16 mouse cellular contexts compared by ENCODE assay signal in the genomic region with DNA sequence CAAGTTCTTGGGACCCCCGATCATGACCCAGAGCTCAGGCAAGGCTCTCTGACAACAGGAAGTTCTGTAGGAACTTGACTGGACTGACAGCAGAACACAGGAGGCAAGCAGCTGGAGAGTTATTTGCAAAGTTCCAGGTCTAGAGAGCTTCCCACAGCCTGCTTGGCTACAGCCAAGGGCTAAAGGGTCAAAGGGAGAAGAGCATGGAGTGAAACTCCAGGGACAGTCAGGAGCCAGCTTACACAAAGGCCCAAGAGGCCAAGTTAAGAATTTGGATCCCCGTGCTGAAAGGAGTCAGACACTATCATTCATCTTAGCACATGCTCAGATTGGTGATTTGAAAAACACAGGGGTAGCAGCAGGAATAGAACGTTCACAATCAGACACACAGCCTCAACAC. TPM values are rescaled to one million over a fixed set of nuclear protein-coding genes. Genes with fewer than 3 reads are reported as not detected.
"Had no signal": no experiment of that assay in that cellular context is flagged by ENCODE, and none has a peak within 500 bp of the region (broad histone marks: within the 10 kb centered on the region; RNA-seq: fewer than 3 reads in every experiment).

No protein-coding gene starts in this region.

- H3K4me3 ChIP-seq: lung, embryonic 15.5 days; megakaryocyte, embryonic 14.5 days; midbrain, embryonic 13.5 days; midbrain, embryonic 15.5 days; neural tube, embryonic 12.5 days; stomach, embryonic 15.5 days had no signal

- H3K27me3 ChIP-seq: lung, embryonic 15.5 days; midbrain, embryonic 13.5 days; midbrain, embryonic 15.5 days; neural tube, embryonic 12.5 days; stomach, embryonic 15.5 days had no signal

- H3K9ac ChIP-seq: lung, embryonic 15.5 days; midbrain, embryonic 13.5 days; midbrain, embryonic 15.5 days; neural tube, embryonic 12.5 days; stomach, embryonic 15.5 days had no signal

- H3K27ac ChIP-seq: lung, embryonic 15.5 days; macrophage; midbrain, embryonic 13.5 days; midbrain, embryonic 15.5 days; neural tube, embryonic 12.5 days; stomach, embryonic 15.5 days; stomach, postnatal 0 days had no signal

- H3K4me1 ChIP-seq: megakaryocyte, embryonic 14.5 days; midbrain, embryonic 15.5 days; neural tube, embryonic 12.5 days; stomach, embryonic 15.5 days had no signal

- H3K36me3 ChIP-seq: lung, embryonic 15.5 days; stomach, embryonic 15.5 days had no signal

- DNase-seq: lung, adult 2 months; lung, postnatal 14 days; lung, postnatal 36 days; right cerebral cortex, postnatal 14 days; thymus, adult 2 months; thymus, postnatal 25 days; thymus, postnatal 4 days had no signal

RNA-seq across cellular contexts. Expression of a gene that starts 13.0 kb away (rescaled TPM):
- total RNA-seq: megakaryocyte progenitor cell, adult 5-6 weeks had no signal
